Mouse (Mus musculus): Measurements from ENCODE around the gene Stpg2. TPM values are rescaled to one million over a fixed set of nuclear protein-coding genes. Genes with fewer than 3 reads are reported as not detected.
A peak's percentile ranks its signal among the peaks of the same experiment; 100 is the strongest.
"Not testable (repeated sequence)": the region's sequence is repeated elsewhere in the genome, so short reads cannot be mapped to it uniquely, and the experiment has no call there.

The Stpg2 gene
- polyA plus RNA-seq, 1 experiment, result not detected

DNA sequence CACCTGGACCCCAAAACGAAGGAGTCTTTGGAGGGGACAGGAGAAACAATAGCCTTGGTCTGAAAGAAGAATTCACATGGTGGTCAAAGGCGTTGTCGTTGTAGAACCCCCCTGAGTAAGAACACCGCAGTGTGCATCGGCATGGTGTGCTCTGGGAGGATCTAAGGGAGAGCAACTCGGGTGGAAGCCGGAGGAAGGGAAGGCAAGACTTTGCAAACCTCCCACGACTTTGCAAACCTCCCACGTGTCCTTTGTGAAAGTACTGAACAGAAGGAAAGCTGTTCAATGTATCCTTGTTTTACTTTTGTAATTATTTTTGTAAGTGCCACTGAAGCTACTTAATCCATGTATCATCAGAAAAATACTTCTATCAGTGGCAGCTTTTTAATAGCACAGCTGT is 11.5 kb downstream of the Stpg2 start:
- Histone ChIP-seq H3K4me3 (ENCODE audit: insufficient read depth, low read length) (no peak overlapping the region), H3K4me1 (ENCODE audit: control insufficient read depth, insufficient read depth, low read length) (no peaks in the 10 kb centered on the region), H3K27ac (ENCODE audit: insufficient read depth, low read depth, low read length) (no peak overlapping the region)
- TF ChIP-seq CTCF (IDR thresholded peaks at IDR 0.05; ENCODE audit: low read depth, low read length), result no peak
- no peak for TF ChIP-seq POLR2A (IDR thresholded peaks at IDR 0.05; ENCODE audit: borderline replicate concordance, low read depth, low read length)

DNA sequence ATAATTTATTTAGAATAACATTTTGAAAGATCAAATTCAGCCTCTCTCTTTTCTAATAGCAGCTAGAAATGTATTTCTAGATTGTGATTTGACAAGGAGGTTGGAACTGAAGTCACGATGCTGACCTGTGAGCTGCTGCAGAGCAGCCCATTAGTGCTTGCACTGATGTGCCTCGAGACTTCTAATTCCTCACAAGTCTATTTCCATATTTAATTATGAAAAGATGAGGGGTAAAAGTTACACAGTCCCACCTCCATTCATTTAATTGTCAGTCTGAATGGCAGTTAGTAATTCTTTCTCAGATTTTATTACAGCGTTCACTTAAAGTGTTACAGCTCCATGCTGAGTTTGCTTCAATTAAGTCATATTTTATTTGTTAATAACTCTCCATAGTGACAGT is 19.6 kb downstream of the Stpg2 start:
- Histone ChIP-seq H3K4me3 (ENCODE audit: insufficient read depth, low read length) (no peak overlapping the region), H3K4me1 (ENCODE audit: control insufficient read depth, insufficient read depth, low read length) (no peaks in the 10 kb centered on the region), H3K27ac (ENCODE audit: insufficient read depth, low read depth, low read length) (no peak overlapping the region)
- no peak for TF ChIP-seq CTCF (IDR thresholded peaks at IDR 0.05; ENCODE audit: low read depth, low read length)
- TF ChIP-seq POLR2A (IDR thresholded peaks at IDR 0.05; ENCODE audit: borderline replicate concordance, low read depth, low read length), result no peak

DNA sequence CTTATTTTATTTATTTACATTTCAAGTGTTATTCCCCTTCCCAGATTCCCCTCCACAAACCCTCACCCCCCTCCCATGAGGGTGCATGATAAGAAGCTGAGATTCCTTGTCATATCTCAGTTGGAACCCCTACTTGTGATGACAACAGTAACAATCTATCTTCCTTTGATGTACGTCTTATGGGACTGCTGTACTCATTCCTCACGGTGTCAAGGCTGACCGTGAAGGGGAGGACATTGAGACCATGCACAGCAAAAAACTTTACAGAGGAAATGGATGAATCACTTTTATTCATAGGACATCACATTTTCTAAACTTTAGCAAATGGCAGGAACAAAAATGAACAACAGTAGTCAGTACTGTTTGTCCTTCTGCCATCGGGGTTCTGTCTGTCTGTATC is 21.3 kb downstream of the Stpg2 start:
- H3K4me3 ChIP-seq (ENCODE audit: insufficient read depth, low read length), result no peak overlapping the region
- no peaks in the 10 kb centered on the region for H3K4me1 ChIP-seq (ENCODE audit: control insufficient read depth, insufficient read depth, low read length)
- TF ChIP-seq CTCF (IDR thresholded peaks at IDR 0.05; ENCODE audit: low read depth, low read length), result no peak
- TF ChIP-seq POLR2A (IDR thresholded peaks at IDR 0.05; ENCODE audit: borderline replicate concordance, low read depth, low read length), result no peak
- H3K27ac ChIP-seq (ENCODE audit: insufficient read depth, low read depth, low read length), result no peak overlapping the region

DNA sequence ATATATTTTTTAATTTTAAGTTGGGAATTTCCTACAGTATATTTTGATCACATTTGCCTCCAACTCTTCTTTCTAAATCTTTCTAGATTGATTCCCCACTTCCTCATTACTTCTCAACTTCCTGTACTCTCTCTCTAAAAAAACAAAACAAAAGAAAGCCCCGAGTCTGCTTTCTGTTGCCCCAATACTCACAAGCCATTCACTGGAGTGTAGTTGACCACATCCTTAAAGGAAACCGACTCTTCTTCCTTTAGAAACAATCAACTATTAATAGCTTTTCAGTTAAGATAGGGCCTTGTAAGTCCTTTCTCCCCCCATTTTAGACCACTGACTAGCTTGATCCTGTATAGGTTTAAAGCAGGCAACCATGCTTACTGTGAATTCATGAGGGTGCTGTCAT is 39.7 kb downstream of the Stpg2 start:
- H3K4me1 ChIP-seq (ENCODE audit: control insufficient read depth, insufficient read depth, low read length), result no peaks in the 10 kb centered on the region
- TF ChIP-seq POLR2A (IDR thresholded peaks at IDR 0.05; ENCODE audit: borderline replicate concordance, low read depth, low read length), result no peak
- TF ChIP-seq CTCF (IDR thresholded peaks at IDR 0.05; ENCODE audit: low read depth, low read length), result no peak
- H3K4me3 ChIP-seq (ENCODE audit: insufficient read depth, low read length), result no peak overlapping the region
- no peak overlapping the region for H3K27ac ChIP-seq (ENCODE audit: insufficient read depth, low read depth, low read length)

DNA sequence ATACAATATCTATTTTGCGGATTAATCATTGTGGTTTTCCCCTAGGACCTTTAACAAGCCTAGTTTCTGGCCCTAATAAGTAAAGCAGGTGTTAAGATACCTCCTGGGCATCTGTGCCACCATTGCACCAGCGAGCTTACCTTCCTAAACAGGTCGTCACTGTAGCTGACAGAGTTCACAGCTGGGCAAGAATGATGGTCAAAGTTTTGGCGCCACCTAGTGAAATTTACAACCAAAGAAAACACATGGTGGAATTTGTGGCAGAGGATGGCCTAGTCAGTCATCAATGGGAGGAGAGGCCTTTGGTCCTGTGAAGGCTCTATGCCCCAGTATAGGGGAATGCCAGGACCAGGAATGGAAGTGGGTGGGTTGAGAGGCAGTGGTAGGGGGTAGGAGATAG is 41.0 kb downstream of the Stpg2 start:
- Histone ChIP-seq H3K4me1 (ENCODE audit: control insufficient read depth, insufficient read depth, low read length) (no peaks in the 10 kb centered on the region), H3K27ac (ENCODE audit: insufficient read depth, low read depth, low read length) (no peak overlapping the region), H3K4me3 (ENCODE audit: insufficient read depth, low read length) (no peak overlapping the region)
- 0 out of 2 replicates have a peak, but pooled peaks have one; percentile 25 for TF ChIP-seq CTCF (IDR thresholded peaks at IDR 0.05; ENCODE audit: low read depth, low read length)
- TF ChIP-seq POLR2A (IDR thresholded peaks at IDR 0.05; ENCODE audit: borderline replicate concordance, low read depth, low read length), result no peak

DNA sequence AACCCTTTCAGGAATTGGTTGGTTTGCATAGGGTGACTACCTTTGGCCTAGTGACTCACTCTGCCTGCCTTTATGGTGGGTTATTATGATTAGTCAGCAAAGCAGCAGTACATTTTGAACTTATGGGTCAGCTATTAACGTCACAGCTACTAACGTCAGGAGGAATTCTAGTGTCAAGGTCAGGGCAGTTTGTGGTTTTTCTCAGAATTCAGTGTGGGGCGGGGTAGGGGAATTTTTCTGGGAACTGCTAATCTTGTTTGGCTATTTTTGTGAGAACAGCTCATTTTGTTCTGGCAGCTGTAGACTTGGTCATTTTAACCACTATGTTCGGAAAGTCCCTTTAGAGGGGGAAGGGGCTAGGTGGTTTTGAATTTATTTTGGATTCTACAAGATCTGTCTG is 56.9 kb downstream of the Stpg2 start:
- not testable (repeated sequence) for H3K4me1 ChIP-seq (ENCODE audit: control insufficient read depth, insufficient read depth, low read length); H3K4me3 ChIP-seq (ENCODE audit: insufficient read depth, low read length); H3K27ac ChIP-seq (ENCODE audit: insufficient read depth, low read depth, low read length)

DNA sequence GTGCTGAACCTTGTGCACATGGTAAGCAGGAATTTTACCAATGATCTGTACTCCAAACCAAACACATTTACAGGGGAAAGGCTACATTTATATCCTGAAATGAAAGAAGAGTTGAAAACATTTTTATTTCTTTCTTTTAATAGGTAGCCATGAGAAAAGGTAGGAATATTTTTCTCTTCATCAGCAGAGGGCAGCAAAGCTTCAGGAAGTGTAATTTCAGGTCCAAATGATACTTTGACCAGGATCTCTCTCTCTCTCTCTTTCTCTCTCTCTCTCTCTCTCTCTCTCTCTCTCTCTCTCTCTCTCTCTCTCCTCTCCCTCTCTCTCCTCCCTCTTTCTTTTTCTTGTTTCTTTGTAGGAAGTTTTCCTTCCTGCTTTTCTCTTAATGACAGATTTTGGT is 92.4 kb downstream of the Stpg2 start:
- TF ChIP-seq CTCF (IDR thresholded peaks at IDR 0.05; ENCODE audit: low read depth, low read length) (no peak), POLR2A (IDR thresholded peaks at IDR 0.05; ENCODE audit: borderline replicate concordance, low read depth, low read length) (no peak)
- Histone ChIP-seq H3K4me1 (ENCODE audit: control insufficient read depth, insufficient read depth, low read length) (no peaks in the 10 kb centered on the region), H3K4me3 (ENCODE audit: insufficient read depth, low read length) (no peak overlapping the region), H3K27ac (ENCODE audit: insufficient read depth, low read depth, low read length) (no peak overlapping the region)

DNA sequence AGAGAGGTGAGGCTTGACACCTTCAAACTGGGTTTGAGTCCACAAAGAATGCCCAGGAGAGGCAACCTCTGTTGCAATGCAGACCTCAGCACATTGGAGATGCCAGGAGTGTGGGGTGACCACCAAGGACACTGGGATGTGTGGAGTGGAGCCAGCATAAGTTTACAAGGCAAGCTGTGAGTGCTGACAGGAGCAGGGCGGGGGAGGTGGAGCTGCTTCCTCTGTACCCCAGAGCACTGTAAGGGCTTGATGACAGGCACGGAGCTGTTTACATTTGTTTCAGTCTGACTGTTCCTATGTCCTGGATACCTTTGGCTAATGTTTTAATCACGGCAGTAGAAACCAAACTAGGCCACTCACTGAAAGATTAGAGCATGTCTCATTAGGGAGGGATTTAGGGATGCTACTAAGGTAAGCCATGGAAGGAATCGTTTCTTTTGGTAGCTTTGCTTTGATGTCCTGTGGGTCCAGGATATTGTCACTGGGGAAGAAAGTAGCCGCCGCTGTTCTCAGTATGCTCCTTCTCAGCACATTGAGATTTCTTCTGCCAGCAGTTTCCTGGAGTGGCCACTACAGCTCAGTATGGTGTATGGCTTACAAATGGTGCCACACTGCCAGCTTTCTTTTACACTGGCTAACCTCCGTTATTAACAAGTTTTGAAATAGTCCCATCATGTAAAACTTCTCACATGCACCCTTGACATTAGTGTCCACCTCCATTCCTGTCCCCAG is 102.8 kb downstream of the Stpg2 start:
- TF ChIP-seq CTCF (IDR thresholded peaks at IDR 0.05; ENCODE audit: low read depth, low read length) (no peak), POLR2A (IDR thresholded peaks at IDR 0.05; ENCODE audit: borderline replicate concordance, low read depth, low read length) (no peak)
- Histone ChIP-seq H3K4me3 (ENCODE audit: insufficient read depth, low read length) (no peak overlapping the region), H3K27ac (ENCODE audit: insufficient read depth, low read depth, low read length) (no peak overlapping the region), H3K4me1 (ENCODE audit: control insufficient read depth, insufficient read depth, low read length) (no peaks in the 10 kb centered on the region)

DNA sequence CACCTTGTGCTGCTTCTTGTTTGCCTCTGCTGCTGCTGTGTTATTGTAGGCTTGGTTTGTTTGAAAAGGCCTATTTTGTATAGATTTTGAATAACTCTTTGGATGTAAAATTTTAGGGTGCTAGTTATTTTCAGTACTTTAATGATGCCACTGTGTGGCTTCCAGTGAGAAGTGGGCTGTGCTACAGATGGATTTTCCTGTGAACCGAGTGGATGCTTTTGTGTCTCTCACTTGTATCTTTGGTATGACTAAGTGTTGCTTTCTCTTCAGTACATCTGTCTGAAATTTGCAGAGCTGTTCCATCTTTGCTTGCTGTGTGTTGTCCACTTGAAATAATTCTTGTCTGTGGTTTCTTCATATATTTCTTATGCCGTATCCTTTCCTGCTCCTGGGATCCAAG is 106.2 kb downstream of the Stpg2 start:
- Histone ChIP-seq H3K27ac (ENCODE audit: insufficient read depth, low read depth, low read length) (no peak overlapping the region), H3K4me1 (ENCODE audit: control insufficient read depth, insufficient read depth, low read length) (no peaks in the 10 kb centered on the region), H3K4me3 (ENCODE audit: insufficient read depth, low read length) (no peak overlapping the region)
- TF ChIP-seq CTCF (IDR thresholded peaks at IDR 0.05; ENCODE audit: low read depth, low read length), result no peak
- TF ChIP-seq POLR2A (IDR thresholded peaks at IDR 0.05; ENCODE audit: borderline replicate concordance, low read depth, low read length), result no peak

DNA sequence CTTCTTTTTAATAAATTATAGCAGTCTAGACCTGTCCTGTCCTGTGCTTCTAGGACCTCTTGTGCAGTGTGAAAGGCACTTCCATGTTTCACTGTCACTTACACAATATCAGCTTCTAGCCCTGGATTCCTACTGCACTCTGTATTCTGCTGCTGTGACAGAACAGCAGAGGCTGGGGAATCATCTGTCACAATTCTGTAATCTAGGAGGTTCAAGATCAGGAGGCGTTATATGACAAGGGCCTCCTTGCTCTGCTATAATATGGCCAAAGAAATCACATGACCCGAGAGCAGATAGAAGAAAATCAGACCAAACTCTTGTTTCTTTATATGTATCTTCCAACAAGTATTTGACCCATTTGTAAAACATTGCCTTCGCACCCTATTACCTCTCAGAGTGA is 175.0 kb downstream of the Stpg2 start:
- Histone ChIP-seq H3K4me3 (ENCODE audit: insufficient read depth, low read length) (no peak overlapping the region), H3K27ac (ENCODE audit: insufficient read depth, low read depth, low read length) (no peak overlapping the region), H3K4me1 (ENCODE audit: control insufficient read depth, insufficient read depth, low read length) (no peaks in the 10 kb centered on the region)
- TF ChIP-seq POLR2A (IDR thresholded peaks at IDR 0.05; ENCODE audit: borderline replicate concordance, low read depth, low read length), result no peak
- TF ChIP-seq CTCF (IDR thresholded peaks at IDR 0.05; ENCODE audit: low read depth, low read length), result no peak
